Mouse (Mus musculus) C2C12 (cell line): ENCODE data around the gene Polr3c.

Source experiments
- CTCF ChIP-seq: IDR thresholded peaks from one replicate; pipeline ENCODE4 v1.5.1; 2011; ENCODE audit not compliant: control insufficient read depth, insufficient read depth, insufficient read length
- MYOG ChIP-seq: IDR thresholded peaks from one replicate; pipeline ENCODE4 v1.6.1; 2011; ENCODE audit not compliant: control insufficient read depth, insufficient read length; ENCODE audit errors: extremely low read depth

DNA sequence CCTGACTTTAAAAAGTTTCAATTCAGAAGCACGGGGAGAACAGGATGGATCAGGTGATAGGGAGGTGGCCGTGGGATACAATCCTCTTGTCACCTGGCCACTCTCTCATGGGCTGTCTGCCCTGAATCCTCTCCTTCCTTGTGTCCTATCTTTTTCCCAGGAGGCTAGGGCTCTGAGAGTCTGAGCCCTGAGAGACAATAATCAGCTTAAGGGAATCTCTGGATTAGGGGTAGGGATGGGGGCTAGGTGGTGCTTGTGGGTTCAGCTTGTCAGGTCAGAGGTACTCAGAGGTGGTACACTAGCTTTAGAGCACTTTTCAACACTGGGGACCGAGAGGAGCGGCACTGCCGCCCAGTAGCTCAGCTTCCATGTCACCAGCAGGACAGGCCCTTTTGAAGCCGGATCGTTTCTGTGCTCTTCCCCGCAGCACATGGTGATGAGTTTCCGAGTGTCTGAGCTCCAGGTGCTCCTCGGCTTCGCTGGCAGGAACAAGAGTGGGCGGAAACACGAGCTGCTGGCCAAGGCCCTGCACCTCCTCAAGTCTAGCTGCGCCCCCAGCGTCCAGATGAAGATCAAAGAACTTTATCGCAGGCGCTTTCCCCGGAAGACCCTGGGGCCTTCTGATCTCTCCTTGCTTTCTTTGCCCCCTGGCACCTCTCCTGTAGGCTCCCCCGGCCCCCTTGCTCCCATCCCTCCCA, 28.3 kb downstream of the Polr3c start:
- TF ChIP-seq CTCF (no peak), MYOG (no peak)
